Mouse (Mus musculus) E14TG2a.4 (cell line): ENCODE data around the gene Ino80.

Experiments
- CTCF ChIP-seq: conservative IDR thresholded peaks from 2 replicates; pipeline ENCODE4 v1.5.1; 2014; ENCODE audit warnings: low read length
- POU5F1 ChIP-seq: IDR thresholded peaks from 2 replicates; pipeline ENCODE4 v1.6.1; 2014; ENCODE audit warnings: low read length, borderline replicate concordance

- TF ChIP-seq CTCF (no peak), POU5F1 (no peak)
Measured at GRCm38 (mm10) chr2:119353707-119354106, 123.8 kb downstream of the Ino80 start.
